Mouse (Mus musculus) olfactory bulb, adult 2 months (tissue): ENCODE data around the gene Olfr70. TPM values are rescaled to one million over a fixed set of nuclear protein-coding genes. Genes with fewer than 3 reads are reported as not detected.

Experiments used
- H3K27ac ChIP-seq: fragments of 200-500 bp; 2 replicates; pipeline ENCODE4 v1.5.1; 2012; ENCODE audit warnings: low read depth, low read length; ENCODE audit not compliant: insufficient read depth
- H3K4me1 ChIP-seq: fragments of 200-500 bp; 2 replicates; pipeline ENCODE4 v1.6.1; 2012; ENCODE audit warnings: low read length; ENCODE audit not compliant: control insufficient read depth, insufficient read depth
- H3K4me3 ChIP-seq: fragments of 200-500 bp; 2 replicates; pipeline ENCODE4 v1.5.1; 2012; ENCODE audit warnings: mild to moderate bottlenecking, low read depth, low read length, moderate library complexity; ENCODE audit not compliant: insufficient read depth
- CTCF ChIP-seq: fragments of 200-500 bp; IDR thresholded peaks from 2 replicates; pipeline ENCODE4 v1.5.1; 2012; ENCODE audit warnings: low read depth, mild to moderate bottlenecking, low read length, moderate library complexity; ENCODE audit not compliant: insufficient read depth
- POLR2A ChIP-seq: fragments of 200-500 bp; IDR thresholded peaks from 2 replicates; pipeline ENCODE4 v1.6.1; 2012; ENCODE audit warnings: mild to moderate bottlenecking, low read depth, low read length, moderate library complexity; ENCODE audit not compliant: insufficient read depth
- WGBS: fragments of 180-500 bp; shearing (Covaris S2); methylation state at CpG from one replicate; pipeline ENCODE4 v1.1.7; 2018; 5-methylcytosine and 5-hydroxymethylcytosine counted together
- polyA plus RNA-seq: library from polyadenylated mRNA; stranded (reverse); fragments of >200 nt; gene quantifications from 2 replicates; pipeline ENCODE4 v1.2.4, GENCODE M21; 2012; ENCODE audit warnings: low replicate concordance; ENCODE audit not compliant: missing spikeins, insufficient read depth, insufficient read length

The Olfr70 gene
- polyA plus RNA-seq = not detected in 2 replicates

GRCm38 (mm10) chr4:43700707-43701106 is at the start of gene Olfr70:
TSS of gene Olfr70 (minus strand) at chr4:43700807.
- H3K27ac ChIP-seq = no peak within 1 kb of the TSS
- no peaks in the 10 kb centered on the region; the same call in 1 of the 2 replicates for H3K4me1 ChIP-seq
- 94% methylated on average over 6 of the region's 6 CpGs for WGBS
- H3K4me3 ChIP-seq = no peak within 1 kb of the TSS
- no peak for TF ChIP-seq POLR2A
- TF ChIP-seq CTCF = no peak

GRCm38 (mm10) chr4:43745187-43745586 is 44.6 kb upstream of the Olfr70 start:
- Histone ChIP-seq H3K27ac (no peak overlapping the region), H3K4me3 (no peak overlapping the region), H3K4me1 (no peaks in the 10 kb centered on the region)
- 10% methylated on average over 6 of the region's 6 CpGs for WGBS
- TF ChIP-seq CTCF (no peak), POLR2A (no peak)

GRCm38 (mm10) chr4:43743099-43743498 is 42.5 kb upstream of the Olfr70 start:
- H3K4me1 ChIP-seq = no peaks in the 10 kb centered on the region
- H3K4me3 ChIP-seq = no peak overlapping the region
- no peak overlapping the region for H3K27ac ChIP-seq
- TF ChIP-seq CTCF = no peak
- no peak for TF ChIP-seq POLR2A
- 59% methylated on average over 1 of the region's 1 CpGs for WGBS

- Histone ChIP-seq H3K4me1 (no peaks in the 10 kb centered on the region), H3K4me3 (no peak overlapping the region), H3K27ac (no peak overlapping the region)
- TF ChIP-seq POLR2A (no peak), CTCF (no peak)
- WGBS = 51% methylated on average over 4 of the region's 4 CpGs
Measured at GRCm38 (mm10) chr4:43742637-43743036, 42.0 kb upstream of the Olfr70 start.

- no peaks in the 10 kb centered on the region for H3K4me1 ChIP-seq
- 75% methylated on average over 5 of the region's 5 CpGs for WGBS
- TF ChIP-seq POLR2A = no peak
- TF ChIP-seq CTCF = no peak
- no peak overlapping the region for H3K27ac ChIP-seq
- no peak overlapping the region for H3K4me3 ChIP-seq
Measured at GRCm38 (mm10) chr4:43741526-43741925, 40.9 kb upstream of the Olfr70 start.

- WGBS = 81% methylated on average over 8 of the region's 8 CpGs
- no peaks in the 10 kb centered on the region for H3K4me1 ChIP-seq
Measured at GRCm38 (mm10) chr4:43738989-43739674, 38.5 kb upstream of the Olfr70 start.

GRCm38 (mm10) chr4:43737144-43737543 is 36.5 kb upstream of the Olfr70 start:
- Histone ChIP-seq H3K4me3 (no peak overlapping the region), H3K27ac (no peak overlapping the region), H3K4me1 (no peaks in the 10 kb centered on the region)
- no peak for TF ChIP-seq POLR2A
- no peak for TF ChIP-seq CTCF
- WGBS = 72% methylated on average over 6 of the region's 6 CpGs

More at GRCm38 (mm10) chr4:43738989-43739674, 38.5 kb upstream of the Olfr70 start:
- H3K4me3 ChIP-seq = no peak overlapping the region
- TF ChIP-seq POLR2A (no peak), CTCF (no peak)
- H3K27ac ChIP-seq = no peak overlapping the region

- no peak overlapping the region for H3K4me3 ChIP-seq
Measured at GRCm38 (mm10) chr4:43733186-43733585, 32.6 kb upstream of the Olfr70 start.

GRCm38 (mm10) chr4:43732171-43732570 is 31.6 kb upstream of the Olfr70 start:
- Histone ChIP-seq H3K4me3 (no peak overlapping the region), H3K27ac (no peak overlapping the region), H3K4me1 (peaks cover 19% of the 10 kb centered on the region)
- WGBS = 28% methylated on average over 1 of the region's 1 CpGs
- no peak for TF ChIP-seq CTCF
- no peak for TF ChIP-seq POLR2A

More at GRCm38 (mm10) chr4:43733186-43733585, 32.6 kb upstream of the Olfr70 start:
- Histone ChIP-seq H3K4me1 (peaks cover 10% of the 10 kb centered on the region), H3K27ac (no peak overlapping the region)
- 81% methylated on average over 5 of the region's 5 CpGs for WGBS
- TF ChIP-seq CTCF = no peak
- TF ChIP-seq POLR2A = no peak
